Mouse (Mus musculus) heart, embryonic 13.5 days (tissue): ENCODE data around the gene Eif6. TPM values are rescaled to one million over a fixed set of nuclear protein-coding genes. Genes with fewer than 3 reads are reported as not detected.

Experiments
- ATAC-seq: fragments of 200-750 bp; cut with Nextera tagmentation; 2 replicates; pipeline ENCODE4 v1.8.0; 2017; ENCODE audit warnings: moderate TSS enrichment; ENCODE audit not compliant: insufficient number of reproducible peaks, low FRiP score, low TSS enrichment; ENCODE audit errors: extremely low read depth
- H3K27ac ChIP-seq: fragments of 300-500 bp; sonication (generic); replicated peaks from 2 replicates; pipeline ENCODE4 v1.5.1; 2015; ENCODE audit warnings: moderate library complexity, mild to moderate bottlenecking, inconsistent platforms
- H3K27me3 ChIP-seq: fragments of 300-500 bp; sonication (generic); replicated peaks from 2 replicates; pipeline ENCODE4 v1.6.1; 2015; ENCODE audit warnings: mild to moderate bottlenecking, inconsistent platforms
- H3K36me3 ChIP-seq: fragments of 300-500 bp; sonication (generic); 2 replicates; pipeline ENCODE4 v1.6.1; 2015; ENCODE audit warnings: mild to moderate bottlenecking, inconsistent platforms
- H3K4me1 ChIP-seq: fragments of 300-500 bp; sonication (generic); 2 replicates; pipeline ENCODE4 v1.6.1; 2015; ENCODE audit warnings: inconsistent platforms
- H3K4me2 ChIP-seq: fragments of 300-500 bp; sonication (generic); 2 replicates; pipeline ENCODE4 v1.6.1; 2015; ENCODE audit warnings: inconsistent platforms, mild to moderate bottlenecking, moderate library complexity
- H3K4me3 ChIP-seq: fragments of 300-500 bp; sonication (generic); 2 replicates; pipeline ENCODE4 v1.5.1; 2015; ENCODE audit warnings: moderate library complexity, mild to moderate bottlenecking, inconsistent platforms
- H3K9ac ChIP-seq: fragments of 300-500 bp; sonication (generic); 2 replicates; pipeline ENCODE4 v1.6.1; 2015; ENCODE audit warnings: inconsistent platforms, mild to moderate bottlenecking, moderate library complexity
- H3K9me3 ChIP-seq: fragments of 300-500 bp; sonication (generic); 2 replicates; pipeline ENCODE4 v1.6.1; 2016; ENCODE audit warnings: inconsistent platforms
- WGBS: fragments of 180-500 bp; shearing (Covaris S2); methylation state at CpG from one replicate; pipeline ENCODE4 v1.1.7; 2015; ENCODE audit warnings: mixed read lengths; 5-methylcytosine and 5-hydroxymethylcytosine counted together
- polyA plus RNA-seq: library from polyadenylated mRNA; unstranded; fragments of >200 nt; fragmentation: Nextera tagmentation; extraction: Ambion mirVana; gene quantifications from 2 replicates; pipeline ENCODE4 v1.2.1, GENCODE M21; 2015

Gene Eif6
- polyA plus RNA-seq, 1 experiment from 2014 or later: 127 TPM

DNA sequence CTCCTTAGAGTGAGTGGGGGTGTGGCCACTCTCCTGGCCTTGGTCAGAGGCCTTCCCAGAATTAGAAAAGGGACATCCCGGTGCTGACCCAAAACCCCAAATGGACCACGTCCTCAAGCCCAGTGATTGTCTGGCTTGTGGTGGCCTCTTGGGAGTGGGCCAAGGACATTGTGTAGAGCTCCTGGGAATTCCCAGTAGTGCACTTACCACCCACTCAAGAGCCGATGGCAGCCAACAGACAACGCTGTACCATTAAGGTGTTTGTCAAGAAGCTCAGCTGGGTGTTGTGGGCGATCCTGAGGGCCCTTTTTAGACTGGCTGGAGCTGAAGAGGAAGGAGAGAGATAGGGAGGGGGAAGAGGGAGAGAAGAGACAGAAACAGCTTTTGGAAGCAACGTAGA lies 42.2 kb downstream of the Eif6 start:
- H3K27ac ChIP-seq: no peak overlapping the region
- no peak overlapping the region for H3K4me3 ChIP-seq
- H3K36me3 ChIP-seq: no peaks in the 10 kb centered on the region
- no peak overlapping the region for H3K4me2 ChIP-seq
- 62% methylated on average over 6 of the region's 6 CpGs for WGBS
- ATAC-seq: no peak
- H3K9me3 ChIP-seq: no peaks in the 10 kb centered on the region; the same call in 1 of the 2 replicates
- no peaks in the 10 kb centered on the region for H3K4me1 ChIP-seq
- no peak overlapping the region for H3K9ac ChIP-seq
- H3K27me3 ChIP-seq: peaks cover 27% of the 10 kb centered on the region

DNA sequence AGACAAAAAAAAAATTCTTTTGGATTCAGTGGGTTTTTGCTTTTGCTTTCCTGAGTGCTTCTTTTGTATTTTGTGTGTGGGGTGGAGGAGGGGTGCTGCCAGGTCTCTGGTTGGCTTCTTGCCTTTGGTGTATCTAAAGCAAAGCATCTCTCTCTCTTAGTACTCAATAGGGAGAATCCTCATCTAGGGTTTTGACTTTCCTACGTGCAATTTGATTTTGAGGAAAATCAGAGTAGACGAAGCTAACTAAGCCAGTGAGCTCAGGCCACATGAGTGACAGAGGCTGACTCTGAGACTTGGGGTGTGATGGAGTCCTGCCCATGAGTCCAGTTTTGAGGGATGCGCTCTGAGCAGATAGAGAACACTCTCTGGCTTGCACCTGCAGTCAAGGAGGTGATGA lies 47.2 kb downstream of the Eif6 start:
- 74% methylated on average over 3 of the region's 3 CpGs for WGBS
- Histone ChIP-seq H3K4me2 (no peak overlapping the region), H3K4me1 (peaks cover 9% of the 10 kb centered on the region), H3K27me3 (peaks cover 44% of the 10 kb centered on the region), H3K9me3 (no peaks in the 10 kb centered on the region; the same call in 1 of the 2 replicates), H3K27ac (no peak overlapping the region), H3K36me3 (no peaks in the 10 kb centered on the region), H3K4me3 (no peak overlapping the region), H3K9ac (no peak overlapping the region)
- no peak for ATAC-seq

GRCm38 (mm10) chr2:155779066-155779465 lies 47.7 kb downstream of the Eif6 start:
- 55% methylated on average over 7 of the region's 7 CpGs for WGBS
- H3K4me2 ChIP-seq: no peak overlapping the region
- H3K27ac ChIP-seq: no peak overlapping the region
- H3K27me3 ChIP-seq: peaks cover 49% of the 10 kb centered on the region
- no peaks in the 10 kb centered on the region; the same call in 1 of the 2 replicates for H3K9me3 ChIP-seq
- no peak for ATAC-seq
- H3K36me3 ChIP-seq: no peaks in the 10 kb centered on the region
- peaks cover 9% of the 10 kb centered on the region for H3K4me1 ChIP-seq
- no peak overlapping the region for H3K4me3 ChIP-seq
- H3K9ac ChIP-seq: no peak overlapping the region

DNA sequence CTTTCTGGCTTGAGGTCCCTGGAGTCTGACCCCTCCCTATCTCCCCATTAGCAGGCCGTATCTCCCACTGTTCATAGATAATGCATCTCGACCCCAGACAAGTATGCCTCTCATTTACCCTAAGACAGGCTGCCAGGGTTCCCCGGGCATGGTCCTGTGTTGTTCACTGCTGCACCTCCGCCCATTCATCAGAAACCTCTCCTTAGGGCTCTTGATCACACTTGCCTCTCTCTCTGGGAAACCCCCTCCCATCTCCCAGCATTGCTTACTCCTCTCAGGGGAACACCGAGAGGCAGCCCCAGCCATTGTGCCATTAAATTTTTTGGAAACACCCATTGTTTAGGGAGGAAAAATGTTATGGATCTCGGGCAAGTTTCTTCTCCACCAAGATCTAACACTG lies 48.7 kb downstream of the Eif6 start:
- peaks cover 9% of the 10 kb centered on the region for H3K4me1 ChIP-seq
- peaks cover 59% of the 10 kb centered on the region for H3K27me3 ChIP-seq
- H3K9ac ChIP-seq: no peak overlapping the region
- WGBS: 48% methylated on average over 6 of the region's 6 CpGs
- no peak overlapping the region for H3K4me2 ChIP-seq
- H3K9me3 ChIP-seq: no peaks in the 10 kb centered on the region
- ATAC-seq: no peak
- H3K36me3 ChIP-seq: no peaks in the 10 kb centered on the region
- H3K27ac ChIP-seq: no peak overlapping the region
- no peak overlapping the region for H3K4me3 ChIP-seq

GRCm38 (mm10) chr2:155777688-155777985 lies 49.1 kb downstream of the Eif6 start:
- 81% methylated on average over 4 of the region's 4 CpGs for WGBS
- Histone ChIP-seq H3K27me3 (peaks cover 63% of the 10 kb centered on the region), H3K4me3 (no peak overlapping the region), H3K9me3 (no peaks in the 10 kb centered on the region), H3K4me1 (peaks cover 9% of the 10 kb centered on the region), H3K36me3 (no peaks in the 10 kb centered on the region), H3K9ac (no peak overlapping the region), H3K27ac (no peak overlapping the region), H3K4me2 (no peak overlapping the region)
- no peak for ATAC-seq

DNA sequence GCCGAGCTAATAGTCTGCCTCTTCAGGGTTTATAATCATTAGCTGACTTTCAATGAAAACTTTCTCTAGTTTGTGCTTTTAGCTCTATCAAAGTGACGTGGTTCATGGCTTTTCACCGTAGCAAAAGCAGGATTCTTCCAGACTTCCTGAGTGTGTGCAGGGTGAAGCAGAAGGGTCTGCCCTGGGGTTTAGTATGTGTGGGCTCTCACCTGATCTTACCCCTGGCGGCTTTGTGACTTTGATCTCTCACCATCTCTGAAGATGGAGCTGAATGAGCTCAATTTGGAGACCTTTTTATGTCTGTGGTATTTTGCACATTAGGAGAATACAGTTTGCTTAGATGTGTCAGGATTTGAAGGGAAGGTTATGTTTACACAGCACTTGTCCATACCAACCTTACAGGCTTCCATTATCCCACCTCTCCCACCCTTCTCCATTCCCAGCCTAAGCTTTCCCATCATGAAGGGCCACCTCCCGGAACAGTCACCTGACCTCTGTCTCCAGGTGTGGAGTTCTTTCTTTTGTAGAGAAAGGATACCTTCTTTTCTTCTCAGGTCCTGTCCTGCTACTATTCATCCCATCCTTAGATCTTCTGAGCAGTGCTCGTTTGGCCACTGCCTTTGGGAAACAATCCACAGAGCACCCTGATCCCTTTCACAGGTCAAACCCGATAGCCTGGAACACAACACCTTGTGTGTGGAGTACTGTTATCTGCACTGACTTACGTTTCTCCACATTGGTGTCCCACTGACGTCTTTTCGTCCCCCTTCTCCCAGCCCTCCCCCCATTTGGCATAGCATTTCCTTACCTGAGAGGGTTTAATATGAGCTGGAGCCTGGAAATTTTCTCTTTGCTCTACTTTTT lies 49.7 kb downstream of the Eif6 start:
- Histone ChIP-seq H3K4me2 (no peak overlapping the region), H3K9me3 (no peaks in the 10 kb centered on the region), H3K4me3 (no peak overlapping the region), H3K9ac (no peak overlapping the region), H3K4me1 (peaks cover 9% of the 10 kb centered on the region), H3K27ac (no peak overlapping the region), H3K36me3 (no peaks in the 10 kb centered on the region), H3K27me3 (peaks cover 69% of the 10 kb centered on the region)
- ATAC-seq: no peak
- 57% methylated on average over 10 of the region's 10 CpGs for WGBS

GRCm38 (mm10) chr2:155775685-155776263 lies 51.0 kb downstream of the Eif6 start:
- H3K27ac ChIP-seq: no peak overlapping the region
- ATAC-seq: no peak; the same call in 1 of the 2 replicates
- peaks cover 75% of the 10 kb centered on the region for H3K27me3 ChIP-seq
- H3K9me3 ChIP-seq: no peaks in the 10 kb centered on the region
- H3K4me2 ChIP-seq: peak overlapping the region; percentile 94
- no peaks in the 10 kb centered on the region for H3K36me3 ChIP-seq
- 0 out of 2 replicates have a peak overlapping the region, but pooled peaks have one; percentile 21 for H3K9ac ChIP-seq
- WGBS: under 1% methylated on average over 43 of the region's 44 CpGs
- H3K4me3 ChIP-seq: peak overlapping the region; percentile 63
- peaks cover 9% of the 10 kb centered on the region for H3K4me1 ChIP-seq

- H3K27ac ChIP-seq: no peak within 1 kb of the TSS
These were observed 51.6 kb downstream of the Eif6 start, which contains the start of gene Mmp24 for GRCm38 (mm10) chr2:155774927-155775684. Gene Mmp24 (plus strand): TSS chr2:155775342.

DNA sequence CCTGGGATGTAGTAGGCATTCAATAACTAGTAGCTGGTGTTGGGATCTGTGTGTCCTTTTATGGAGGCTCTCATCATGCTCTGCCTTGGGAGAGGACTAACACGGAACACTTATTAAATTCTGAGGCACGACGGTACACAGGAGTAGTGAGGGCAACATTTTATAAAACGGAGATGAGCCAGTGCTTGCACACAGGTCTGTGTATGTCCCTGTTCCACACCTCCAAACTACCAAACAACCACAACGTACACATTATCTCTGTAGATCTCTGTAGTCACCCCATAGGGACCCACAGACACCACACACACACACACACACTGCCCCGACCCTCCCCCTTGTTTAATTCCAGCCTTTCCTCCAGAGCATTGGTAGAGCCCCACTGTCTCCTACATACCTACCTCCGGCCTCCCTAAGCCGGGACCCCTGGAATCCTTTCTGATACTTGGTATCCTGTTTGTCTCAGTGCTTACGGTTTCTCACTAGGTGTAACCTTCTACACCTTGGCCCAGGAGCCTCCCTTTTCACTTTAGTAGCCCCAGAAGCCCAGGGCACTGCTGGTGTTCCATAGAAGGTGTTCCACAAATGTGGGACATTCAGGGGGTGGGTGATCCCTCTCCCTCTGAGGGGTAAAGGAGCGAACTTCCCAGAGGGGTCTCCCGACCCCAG lies 52.3 kb downstream of the Eif6 start:
- 53% methylated on average over 11 of the region's 11 CpGs for WGBS
- peaks cover 9% of the 10 kb centered on the region for H3K4me1 ChIP-seq
- H3K4me2 ChIP-seq: peak overlapping the region; percentile 94
- H3K9me3 ChIP-seq: no peaks in the 10 kb centered on the region
- H3K27me3 ChIP-seq: peaks cover 79% of the 10 kb centered on the region
- no peak overlapping the region for H3K9ac ChIP-seq
- no peak overlapping the region for H3K27ac ChIP-seq
- no peaks in the 10 kb centered on the region for H3K36me3 ChIP-seq
- peak overlapping the region; percentile 63; the same call in 1 of the 2 replicates for H3K4me3 ChIP-seq
- ATAC-seq: no peak

More at GRCm38 (mm10) chr2:155774927-155775684, 51.6 kb downstream of the Eif6 start, which contains the start of gene Mmp24:
- Histone ChIP-seq H3K36me3 (no peaks in the 10 kb centered on the region), H3K4me1 (peaks cover 9% of the 10 kb centered on the region), H3K27me3 (peaks cover 78% of the 10 kb centered on the region), H3K4me2 (peak within 1 kb of the TSS; percentile 94), H3K9ac (0 out of 2 replicates have a peak within 1 kb of the TSS, but pooled peaks have one; percentile 50), H3K9me3 (no peaks in the 10 kb centered on the region), H3K4me3 (peak within 1 kb of the TSS; percentile 63)
- 2% methylated on average over 71 of the region's 100 CpGs for WGBS
- ATAC-seq: no peak

DNA sequence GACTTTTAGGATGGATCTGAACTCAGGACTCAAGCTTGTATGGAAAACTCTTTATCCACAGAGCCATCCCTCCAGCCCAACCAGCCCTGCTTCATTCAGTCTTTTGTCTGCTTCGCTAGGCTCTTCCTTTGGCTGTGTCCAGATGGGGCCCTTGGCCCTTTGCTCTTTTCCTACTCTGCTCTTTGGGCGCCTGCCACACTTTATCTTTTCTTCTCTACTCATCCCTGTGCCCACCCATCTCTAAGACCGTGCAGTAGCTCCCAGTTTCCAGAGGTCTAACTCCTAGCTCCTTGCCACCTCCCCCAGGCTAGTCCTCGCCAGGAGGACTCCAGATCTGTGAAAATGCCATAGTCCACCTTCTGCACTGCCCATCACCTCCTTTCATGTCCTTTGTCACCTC lies 53.1 kb downstream of the Eif6 start:
- Histone ChIP-seq H3K36me3 (no peaks in the 10 kb centered on the region), H3K4me2 (no peak overlapping the region)
- 63% methylated on average over 4 of the region's 4 CpGs for WGBS

More for the DNA sequence above, 53.1 kb downstream of the Eif6 start:
- Histone ChIP-seq H3K9ac (no peak overlapping the region), H3K4me1 (peaks cover 9% of the 10 kb centered on the region), H3K9me3 (no peaks in the 10 kb centered on the region), H3K4me3 (no peak overlapping the region), H3K27me3 (peaks cover 86% of the 10 kb centered on the region), H3K27ac (no peak overlapping the region)
- ATAC-seq: no peak
